Mouse (Mus musculus): ENCODE data around the gene Rex1bd. TPM values are rescaled to one million over a fixed set of nuclear protein-coding genes. Genes with fewer than 3 reads are reported as not detected.

Gene Rex1bd
- polyA plus RNA-seq, 1 experiment from 2014 or later, result 145 TPM

- Histone ChIP-seq H3K4me2 (replicated peaks) (no peak overlapping the region), H3K27me3 (no peaks in the 10 kb centered on the region)
- WGBS, result 88% methylated on average over 4 of the region's 4 CpGs
Measured at GRCm38 (mm10) chr8:70468733-70469132, 37.8 kb downstream of the Rex1bd start.

DNA sequence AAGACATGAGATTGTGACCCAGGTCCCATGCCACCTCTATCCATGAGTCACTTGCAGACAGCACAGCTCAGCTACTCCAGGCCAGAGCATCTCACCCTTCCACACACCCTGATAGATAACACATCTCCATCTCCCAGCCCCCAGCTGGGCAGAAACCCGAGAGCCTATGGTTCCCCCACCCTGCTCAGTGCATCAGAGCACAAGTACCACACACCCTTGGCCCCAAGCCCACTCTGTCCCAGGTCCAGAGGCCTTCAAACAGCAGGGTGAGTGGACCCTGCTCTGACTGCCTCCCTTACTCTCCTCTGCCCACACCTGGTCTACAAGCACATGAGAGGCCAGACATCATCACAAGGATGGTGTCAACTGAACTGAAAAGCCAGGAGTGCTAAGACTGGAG is 38.6 kb downstream of the Rex1bd start:
- ATAC-seq (ENCODE audit: insufficient number of reproducible peaks, insufficient read depth, low FRiP score, low TSS enrichment), result no peak
- 65% methylated on average over 1 of the region's 1 CpGs for WGBS
- no peaks in the 10 kb centered on the region for H3K9me3 ChIP-seq

More at GRCm38 (mm10) chr8:70468733-70469132, 37.8 kb downstream of the Rex1bd start:
- H3K9ac ChIP-seq, result no peak overlapping the region
- H3K4me1 ChIP-seq, result peaks cover 18% of the 10 kb centered on the region
- no peak for ATAC-seq (ENCODE audit: insufficient number of reproducible peaks, insufficient read depth, low FRiP score, low TSS enrichment)
- H3K36me3 ChIP-seq, result peaks cover 11% of the 10 kb centered on the region; the same call in 1 of the 2 replicates
- H3K27ac ChIP-seq, result no peak overlapping the region
- H3K4me3 ChIP-seq, result no peak overlapping the region
- H3K9me3 ChIP-seq, result no peaks in the 10 kb centered on the region

DNA sequence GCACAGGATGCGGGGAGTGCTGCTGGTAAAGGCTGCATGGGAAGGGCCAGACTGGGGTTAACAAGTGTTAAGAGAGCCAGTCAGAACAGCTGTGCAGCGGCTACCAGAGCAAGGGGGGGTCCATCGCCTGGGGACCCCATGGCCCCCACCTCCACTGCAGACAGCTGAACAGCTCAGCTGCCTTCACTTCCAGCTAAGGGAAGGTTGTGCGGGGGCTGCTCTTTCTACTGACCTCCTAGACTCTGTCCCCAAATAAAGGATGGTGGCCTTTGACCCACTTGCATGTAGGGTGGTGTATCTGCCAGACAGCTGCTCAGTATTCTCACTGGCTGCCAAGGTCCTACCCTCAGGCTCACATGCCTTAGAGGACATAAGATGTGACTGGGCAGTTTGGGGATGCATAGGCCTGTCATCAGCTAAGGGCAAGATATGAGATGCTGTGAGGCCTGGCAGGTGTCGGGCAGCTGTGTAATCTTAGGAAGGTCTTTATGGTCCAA is 39.3 kb downstream of the Rex1bd start:
- Histone ChIP-seq H3K9ac (no peak overlapping the region), H3K4me2 (replicated peaks) (no peak overlapping the region), H3K27ac (peak overlapping the region; percentile 12; the same call in 1 of the 2 replicates), H3K4me1 (peaks cover 18% of the 10 kb centered on the region), H3K4me3 (no peak overlapping the region), H3K9me3 (no peaks in the 10 kb centered on the region), H3K36me3 (peaks cover 11% of the 10 kb centered on the region; the same call in 1 of the 2 replicates), H3K27me3 (no peaks in the 10 kb centered on the region)
- no peak for ATAC-seq (ENCODE audit: insufficient number of reproducible peaks, insufficient read depth, low FRiP score, low TSS enrichment)
- 69% methylated on average over 5 of the region's 5 CpGs for WGBS

More for the DNA sequence above, 38.6 kb downstream of the Rex1bd start:
- H3K27me3 ChIP-seq, result no peaks in the 10 kb centered on the region
- H3K9ac ChIP-seq, result no peak overlapping the region
- peaks cover 18% of the 10 kb centered on the region for H3K4me1 ChIP-seq
- H3K4me3 ChIP-seq, result no peak overlapping the region
- H3K4me2 ChIP-seq (replicated peaks), result no peak overlapping the region
- peaks cover 11% of the 10 kb centered on the region; the same call in 1 of the 2 replicates for H3K36me3 ChIP-seq
- H3K27ac ChIP-seq, result no peak overlapping the region

DNA sequence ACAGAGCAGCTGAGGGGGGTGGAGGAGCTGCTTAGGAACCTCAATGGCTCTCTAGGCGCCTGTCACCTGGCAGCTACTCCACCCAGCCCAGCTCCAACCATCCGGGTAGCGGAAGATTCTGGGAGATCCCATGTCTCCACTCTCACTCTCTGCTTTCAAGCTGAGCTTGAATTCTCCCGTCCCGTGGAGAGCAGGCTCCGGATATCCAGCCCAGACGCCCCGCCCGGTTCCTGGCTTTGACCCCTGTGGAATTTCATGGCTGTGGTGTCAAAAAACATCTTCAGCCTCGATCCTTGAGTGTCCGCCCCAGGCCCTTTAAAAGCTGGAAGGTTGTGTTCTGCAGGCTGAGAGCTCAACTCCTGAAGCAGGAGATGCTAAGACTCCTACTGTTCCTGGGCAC is 39.8 kb downstream of the Rex1bd start:
- Histone ChIP-seq H3K4me2 (replicated peaks) (no peak overlapping the region), H3K4me1 (peaks cover 18% of the 10 kb centered on the region), H3K9me3 (no peaks in the 10 kb centered on the region), H3K4me3 (no peak overlapping the region), H3K27me3 (no peaks in the 10 kb centered on the region), H3K9ac (no peak overlapping the region), H3K27ac (peak overlapping the region; percentile 12), H3K36me3 (peaks cover 11% of the 10 kb centered on the region; the same call in 1 of the 2 replicates)
- 51% methylated on average over 11 of the region's 11 CpGs for WGBS
- ATAC-seq (ENCODE audit: insufficient number of reproducible peaks, insufficient read depth, low FRiP score, low TSS enrichment), result no peak

- no peak overlapping the region for H3K4me3 ChIP-seq
- 86% methylated on average over 4 of the region's 4 CpGs for WGBS
- H3K27me3 ChIP-seq, result no peaks in the 10 kb centered on the region
- H3K9me3 ChIP-seq, result no peaks in the 10 kb centered on the region
- peaks cover 11% of the 10 kb centered on the region; the same call in 1 of the 2 replicates for H3K36me3 ChIP-seq
- H3K4me2 ChIP-seq (replicated peaks), result no peak overlapping the region
- no peak overlapping the region for H3K9ac ChIP-seq
- H3K4me1 ChIP-seq, result peaks cover 18% of the 10 kb centered on the region
- peak overlapping the region; percentile 12; the same call in 1 of the 2 replicates for H3K27ac ChIP-seq
- ATAC-seq (ENCODE audit: insufficient number of reproducible peaks, insufficient read depth, low FRiP score, low TSS enrichment), result no peak
Measured at GRCm38 (mm10) chr8:70466305-70466704, 40.2 kb downstream of the Rex1bd start.

- Histone ChIP-seq H3K4me2 (replicated peaks) (no peak overlapping the region), H3K9ac (no peak overlapping the region), H3K9me3 (no peaks in the 10 kb centered on the region), H3K4me3 (no peak overlapping the region), H3K27me3 (no peaks in the 10 kb centered on the region), H3K4me1 (peaks cover 18% of the 10 kb centered on the region), H3K27ac (no peak overlapping the region), H3K36me3 (peaks cover 11% of the 10 kb centered on the region; the same call in 1 of the 2 replicates)
- 94% methylated on average over 4 of the region's 4 CpGs for WGBS
- no peak for ATAC-seq (ENCODE audit: insufficient number of reproducible peaks, insufficient read depth, low FRiP score, low TSS enrichment)
Measured at GRCm38 (mm10) chr8:70465701-70466100, 40.9 kb downstream of the Rex1bd start.

DNA sequence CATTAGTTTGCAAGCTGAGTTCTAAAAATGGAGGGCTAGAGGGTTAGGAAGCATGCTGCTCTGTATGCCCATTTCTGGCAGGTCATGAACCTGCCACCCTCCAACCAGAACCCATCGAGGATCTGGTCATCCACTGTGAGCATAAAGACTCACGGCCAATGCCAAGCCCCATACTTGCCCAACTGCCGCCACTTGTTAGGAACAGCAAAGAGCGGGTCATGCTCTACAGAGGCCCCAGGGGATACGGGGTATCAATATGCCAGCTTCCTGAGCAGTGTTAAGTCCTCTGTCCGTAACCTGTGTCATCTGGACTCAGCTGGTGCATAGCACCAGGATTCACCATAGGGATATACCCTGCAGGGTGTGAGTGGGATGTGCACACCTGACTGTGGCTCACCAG is 42.4 kb downstream of the Rex1bd start:
- Histone ChIP-seq H3K4me3 (no peak overlapping the region), H3K36me3 (peaks cover 11% of the 10 kb centered on the region; the same call in 1 of the 2 replicates), H3K9me3 (no peaks in the 10 kb centered on the region), H3K4me2 (replicated peaks) (no peak overlapping the region), H3K27me3 (no peaks in the 10 kb centered on the region), H3K4me1 (peaks cover 18% of the 10 kb centered on the region), H3K9ac (no peak overlapping the region), H3K27ac (no peak overlapping the region)
- WGBS, result 83% methylated on average over 6 of the region's 6 CpGs
- ATAC-seq (ENCODE audit: insufficient number of reproducible peaks, insufficient read depth, low FRiP score, low TSS enrichment), result no peak

- H3K4me3 ChIP-seq, result no peak overlapping the region
- H3K4me2 ChIP-seq (replicated peaks), result no peak overlapping the region
- no peaks in the 10 kb centered on the region for H3K27me3 ChIP-seq
- ATAC-seq (ENCODE audit: insufficient number of reproducible peaks, insufficient read depth, low FRiP score, low TSS enrichment), result no peak
- H3K36me3 ChIP-seq, result peaks cover 11% of the 10 kb centered on the region; the same call in 1 of the 2 replicates
- 91% methylated on average over 4 of the region's 4 CpGs for WGBS
- H3K9me3 ChIP-seq, result no peaks in the 10 kb centered on the region
- H3K4me1 ChIP-seq, result peaks cover 18% of the 10 kb centered on the region
- H3K27ac ChIP-seq, result no peak overlapping the region
- H3K9ac ChIP-seq, result no peak overlapping the region
Measured at GRCm38 (mm10) chr8:70463306-70463705, 43.2 kb downstream of the Rex1bd start.

GRCm38 (mm10) chr8:70462516-70462813 is 44.1 kb downstream of the Rex1bd start:
- Histone ChIP-seq H3K36me3 (peaks cover 10% of the 10 kb centered on the region; the same call in 1 of the 2 replicates), H3K4me3 (no peak overlapping the region), H3K9me3 (no peaks in the 10 kb centered on the region), H3K27me3 (no peaks in the 10 kb centered on the region), H3K9ac (no peak overlapping the region), H3K27ac (no peak overlapping the region), H3K4me1 (peaks cover 10% of the 10 kb centered on the region), H3K4me2 (replicated peaks) (no peak overlapping the region)
- no peak for ATAC-seq (ENCODE audit: insufficient number of reproducible peaks, insufficient read depth, low FRiP score, low TSS enrichment)
- 94% methylated on average over 8 of the region's 8 CpGs for WGBS

DNA sequence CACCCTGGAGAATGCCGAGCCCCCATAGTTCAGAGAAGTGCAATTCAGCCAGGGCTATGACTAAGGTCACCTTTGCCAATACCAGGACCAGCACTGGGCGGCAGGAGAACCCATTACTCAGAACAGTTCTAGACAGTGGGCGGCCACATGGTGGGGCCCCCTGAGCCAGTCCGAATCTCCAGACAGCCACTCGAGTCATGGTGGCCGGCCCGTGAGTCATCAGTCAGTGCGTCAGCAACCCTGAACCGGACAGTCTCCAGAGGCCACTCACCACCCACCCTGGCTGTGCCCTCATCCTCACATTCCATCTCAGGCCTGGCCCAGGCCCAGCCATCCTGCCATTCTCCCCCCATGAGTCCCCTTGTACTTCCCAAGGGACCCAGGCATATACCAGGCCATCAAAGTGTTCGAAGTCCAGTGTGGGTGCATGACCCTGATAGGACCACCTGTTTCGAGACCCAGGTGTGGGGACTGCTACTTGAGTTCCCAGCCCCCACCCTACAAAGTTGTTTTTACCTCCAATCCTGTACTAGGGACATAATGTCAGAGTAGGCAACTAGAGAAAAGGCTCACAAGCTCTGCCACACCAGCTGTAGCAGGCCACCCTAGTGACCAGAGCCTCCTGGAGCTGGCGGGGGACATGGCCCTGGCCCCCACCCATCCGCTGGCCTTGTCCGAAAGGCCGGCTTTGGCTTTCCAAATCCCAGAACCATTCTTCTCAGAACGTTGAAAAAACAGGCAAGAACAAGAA is 44.6 kb downstream of the Rex1bd start:
- no peak for ATAC-seq (ENCODE audit: insufficient number of reproducible peaks, insufficient read depth, low FRiP score, low TSS enrichment)
- Histone ChIP-seq H3K27me3 (no peaks in the 10 kb centered on the region), H3K9me3 (no peaks in the 10 kb centered on the region), H3K36me3 (peaks cover 9% of the 10 kb centered on the region; the same call in 1 of the 2 replicates), H3K4me3 (no peak overlapping the region), H3K4me2 (replicated peaks) (no peak overlapping the region), H3K4me1 (peaks cover 5% of the 10 kb centered on the region; the same call in 1 of the 2 replicates), H3K27ac (no peak overlapping the region), H3K9ac (no peak overlapping the region)
- 90% methylated on average over 16 of the region's 16 CpGs for WGBS

DNA sequence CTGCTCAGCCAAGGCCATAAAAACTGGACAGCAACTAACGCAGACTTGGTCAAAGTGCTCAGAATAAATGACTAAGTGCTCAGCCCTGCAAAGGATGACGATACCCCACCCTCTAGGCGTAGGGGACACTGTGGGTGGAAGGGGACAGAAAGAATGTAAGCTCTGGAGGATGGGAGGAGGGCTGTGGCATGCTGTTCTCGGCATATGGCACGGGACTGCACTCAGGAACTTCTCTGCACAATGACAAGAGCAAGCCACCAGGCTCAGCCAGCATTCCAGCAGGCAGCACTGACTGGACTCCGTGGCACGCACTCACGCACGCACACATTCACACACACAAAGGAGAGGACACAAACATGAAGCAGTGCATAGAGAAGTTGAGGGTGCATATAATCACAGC is 45.9 kb downstream of the Rex1bd start:
- H3K9me3 ChIP-seq, result no peaks in the 10 kb centered on the region
- ATAC-seq (ENCODE audit: insufficient number of reproducible peaks, insufficient read depth, low FRiP score, low TSS enrichment), result no peak
- no peaks in the 10 kb centered on the region for H3K27me3 ChIP-seq
- no peak overlapping the region for H3K9ac ChIP-seq
- H3K4me2 ChIP-seq (replicated peaks), result no peak overlapping the region
- 82% methylated on average over 9 of the region's 9 CpGs for WGBS
- H3K27ac ChIP-seq, result no peak overlapping the region
- no peaks in the 10 kb centered on the region for H3K4me1 ChIP-seq
- H3K4me3 ChIP-seq, result no peak overlapping the region
- H3K36me3 ChIP-seq, result 0 out of 2 replicates have a peak, but pooled peaks cover under 1% of the 10 kb centered on the region

- WGBS, result 91% methylated on average over 5 of the region's 5 CpGs
- no peaks in the 10 kb centered on the region for H3K9me3 ChIP-seq
- no peak overlapping the region for H3K4me2 ChIP-seq (replicated peaks)
- no peaks in the 10 kb centered on the region for H3K4me1 ChIP-seq
- no peak overlapping the region for H3K4me3 ChIP-seq
- no peaks in the 10 kb centered on the region for H3K27me3 ChIP-seq
- H3K27ac ChIP-seq, result no peak overlapping the region
- no peaks in the 10 kb centered on the region for H3K36me3 ChIP-seq
- no peak for ATAC-seq (ENCODE audit: insufficient number of reproducible peaks, insufficient read depth, low FRiP score, low TSS enrichment)
- no peak overlapping the region for H3K9ac ChIP-seq
Measured at GRCm38 (mm10) chr8:70460199-70460598, 46.4 kb downstream of the Rex1bd start.

All from embryonic facial prominence, embryonic 12.5 days (tissue).